Mouse (Mus musculus) kidney, postnatal 4 days (tissue): ENCODE measurements around the gene Mmp20.

Experiments
- DNase-seq, 2 experiments: peaks; one replicate each; pipeline ENCODE4 v3.0.0; 2021; ENCODE audit warnings: mixed read lengths in 2 of 2

Mmp20 gene

GRCm38 (mm10) chr9:7627931-7628330 lies at the start of gene Mmp20:
Gene Mmp20, plus strand, starts transcription at chr9:7628231.
- DNase-seq = no peak

DNA sequence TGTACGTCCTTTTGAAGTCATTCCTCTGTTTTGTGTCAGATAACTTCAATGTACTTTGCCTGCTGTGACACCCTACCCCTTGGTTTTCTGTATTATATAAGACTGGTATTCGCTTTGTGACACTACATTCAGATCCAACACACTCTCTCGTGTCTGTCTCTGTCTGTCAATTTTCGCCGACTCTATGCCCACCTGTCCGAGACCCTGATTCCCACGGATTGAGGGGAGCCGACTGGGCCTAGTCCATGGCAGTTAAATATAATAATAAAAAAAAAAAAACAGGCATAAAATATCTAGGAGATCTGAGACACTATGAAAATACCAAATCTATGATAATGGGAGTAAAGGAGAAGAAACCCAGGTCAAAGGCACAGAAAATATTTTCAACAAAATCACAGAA lies 38.0 kb upstream of the Mmp20 start:
- no peak for DNase-seq

DNA sequence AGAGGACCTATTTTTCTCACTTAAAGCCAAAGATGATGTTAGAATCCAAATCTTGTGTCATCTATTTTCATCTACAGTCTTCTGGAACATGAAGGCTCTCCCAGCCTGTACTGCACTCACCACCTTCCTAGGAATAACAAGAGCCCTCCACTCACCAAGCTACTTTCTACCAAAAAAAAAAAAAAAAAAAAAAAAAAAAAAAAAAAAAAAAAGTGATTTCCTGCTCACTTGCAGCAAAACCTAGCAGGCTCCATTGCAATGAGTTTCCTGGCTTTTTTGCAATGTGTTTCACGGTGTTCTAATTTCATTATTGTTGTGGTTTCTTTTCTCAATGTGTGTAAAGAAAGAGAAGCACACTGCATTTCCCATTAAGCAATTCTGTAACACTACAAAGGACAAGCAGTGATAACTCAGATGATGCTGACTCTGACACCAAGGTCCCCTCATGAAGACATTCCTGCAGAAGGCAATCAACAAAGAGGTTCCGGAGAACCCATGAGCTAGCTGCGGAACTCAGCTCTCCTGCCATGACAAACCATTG lies 34.7 kb upstream of the Mmp20 start:
- DNase-seq = no peak

- peak; percentile 79 to 89 for DNase-seq
Observed at GRCm38 (mm10) chr9:7594816-7595540, 33.1 kb upstream of the Mmp20 start.

DNA sequence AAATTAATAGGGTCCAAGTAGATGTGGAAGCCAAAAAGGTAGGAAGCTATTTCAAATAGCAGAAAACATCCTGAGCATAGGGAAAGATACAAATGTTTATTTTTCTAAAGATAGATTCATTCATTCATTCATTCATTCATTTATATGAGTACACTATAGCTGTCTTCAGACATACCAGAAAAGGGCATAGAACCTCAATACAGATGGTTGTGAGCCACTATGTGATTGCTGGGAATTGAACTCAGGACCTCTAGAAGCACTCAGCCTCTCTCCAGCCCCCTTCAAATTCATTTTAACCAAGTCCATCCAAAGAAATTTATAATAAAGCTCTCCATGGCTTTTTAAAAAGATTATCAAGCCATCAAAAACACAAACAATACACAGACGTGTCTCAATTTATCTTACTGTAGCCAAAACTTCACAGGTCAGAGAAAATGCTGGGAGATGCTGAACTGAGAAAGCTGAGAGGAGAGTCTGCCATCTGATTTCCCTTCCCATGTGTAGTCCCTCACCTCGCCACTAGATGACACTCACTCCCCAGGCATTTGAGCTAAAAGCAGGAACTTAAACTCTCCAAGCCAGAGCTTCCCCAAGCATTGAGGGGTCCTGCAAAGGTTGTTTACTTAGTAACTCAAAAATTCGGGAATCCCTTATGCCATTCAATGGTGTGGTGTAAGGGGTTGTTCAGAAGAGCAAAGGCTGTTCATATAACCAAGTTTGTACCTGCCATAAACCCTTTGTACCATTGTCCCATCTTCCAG lies 24.9 kb upstream of the Mmp20 start:
- DNase-seq = peak; percentile 82 to 83

- no peak for DNase-seq
Observed at GRCm38 (mm10) chr9:7604005-7604404, 24.0 kb upstream of the Mmp20 start.

GRCm38 (mm10) chr9:7605638-7606037 lies 22.4 kb upstream of the Mmp20 start:
- no peak for DNase-seq

DNA sequence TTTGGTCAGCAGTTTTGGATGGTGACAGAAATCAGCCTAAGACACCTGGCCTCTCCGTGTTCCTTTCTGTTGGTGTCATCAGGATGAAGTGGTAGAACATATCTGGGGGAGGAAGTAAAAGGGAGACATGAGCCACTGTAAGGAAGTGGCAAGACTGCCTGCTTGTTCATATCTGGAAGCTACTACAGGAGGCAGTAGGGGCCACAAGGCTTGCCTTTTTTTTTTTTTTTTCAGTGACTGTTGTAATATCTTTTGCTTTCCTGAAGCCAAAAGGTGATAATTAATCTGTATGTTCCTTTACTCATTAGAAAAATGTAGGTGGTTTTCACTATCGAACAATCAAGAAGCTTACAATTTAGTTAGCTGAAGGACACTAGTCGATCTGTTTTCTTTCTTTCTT lies 5.4 kb upstream of the Mmp20 start:
- no peak for DNase-seq

GRCm38 (mm10) chr9:7633936-7634335 lies 5.9 kb downstream of the Mmp20 start:
- no peak for DNase-seq

- DNase-seq = no peak
Observed at GRCm38 (mm10) chr9:7647901-7648300, 19.9 kb downstream of the Mmp20 start.

GRCm38 (mm10) chr9:7650397-7651180 lies 22.6 kb downstream of the Mmp20 start:
- peak in 1 of 2 experiments; percentile 25 for DNase-seq

DNA sequence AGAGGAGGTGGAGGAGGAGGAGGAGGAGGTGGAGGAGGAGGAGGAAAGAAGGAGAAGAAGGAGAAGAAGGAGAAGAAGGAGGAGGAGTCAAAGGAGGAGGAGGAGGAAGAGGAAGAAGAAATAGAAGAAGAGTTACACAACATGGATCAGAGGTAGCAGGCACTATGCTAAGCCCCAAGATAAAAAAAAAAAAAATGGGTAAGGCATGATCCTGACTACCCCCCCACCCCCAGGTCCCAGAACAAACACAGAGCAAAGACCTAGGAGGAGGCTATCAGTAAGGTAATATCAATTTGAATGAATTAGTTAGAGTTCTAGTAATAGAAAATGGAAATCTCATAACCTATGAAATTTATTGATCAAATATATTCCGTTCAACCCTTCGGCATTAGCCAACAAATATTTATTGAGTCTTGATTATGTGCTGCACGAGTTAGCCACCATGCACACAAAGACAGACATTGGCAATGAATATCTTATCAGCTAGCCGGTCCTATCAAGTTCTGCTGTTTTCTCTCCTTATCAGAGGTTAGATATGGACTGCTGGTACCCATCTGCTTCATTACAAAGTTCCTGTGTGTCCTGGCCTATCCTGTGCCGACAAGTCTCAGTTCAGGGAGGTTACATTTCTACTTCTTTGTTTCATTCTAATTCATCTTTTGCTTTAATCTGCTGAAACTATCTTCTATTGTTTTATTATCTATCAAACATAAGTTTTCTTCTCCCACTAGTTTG lies 24.5 kb downstream of the Mmp20 start:
- DNase-seq = no peak

DNA sequence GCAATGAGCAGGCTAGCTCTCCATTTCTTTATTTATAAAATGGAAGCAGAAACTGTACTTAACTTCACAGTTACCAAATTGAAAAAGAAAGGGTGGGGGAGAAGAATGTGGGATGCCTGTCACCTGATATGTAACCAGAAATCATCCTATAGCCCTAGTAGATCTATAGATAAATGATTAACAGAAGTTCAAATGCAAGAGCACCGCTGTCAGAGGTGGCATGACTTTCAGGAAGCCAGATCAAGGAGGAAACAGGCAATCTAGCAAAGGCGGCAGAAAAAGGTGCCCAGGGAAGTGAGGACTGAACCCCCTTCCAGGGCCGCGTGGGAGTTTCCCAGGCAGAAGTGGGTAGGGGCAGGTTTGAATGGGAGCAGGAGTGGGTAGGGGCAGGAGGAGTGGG lies 29.9 kb downstream of the Mmp20 start:
- peak; percentile 6 to 8 for DNase-seq

DNA sequence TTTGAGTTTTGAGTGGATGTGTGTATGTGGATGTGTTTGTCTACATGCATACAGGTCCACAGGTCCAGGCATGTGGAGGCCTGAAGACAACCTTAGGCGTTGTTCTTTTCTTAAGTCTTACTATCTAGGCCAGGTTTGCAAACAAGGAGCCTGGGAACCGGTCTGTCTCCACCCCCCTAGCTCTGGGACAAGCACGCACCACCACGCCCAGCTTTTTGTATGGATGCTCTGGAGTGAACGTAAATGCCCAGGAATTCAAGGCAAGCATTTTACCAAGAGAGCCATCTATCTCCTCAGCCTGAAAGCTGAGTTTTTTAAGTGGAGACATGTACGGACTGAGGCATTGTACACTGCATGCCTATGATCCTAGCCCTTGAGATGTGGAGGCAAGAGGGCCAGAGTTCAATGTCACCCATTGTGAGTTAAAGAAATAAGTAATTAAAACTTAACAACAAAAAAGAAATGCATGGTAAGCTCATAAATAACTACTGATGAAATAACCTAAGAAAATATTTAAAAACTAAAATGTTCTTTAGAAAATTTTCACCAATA lies 31.5 kb downstream of the Mmp20 start:
- DNase-seq = no peak

- no peak for DNase-seq
Observed at GRCm38 (mm10) chr9:7661371-7661770, 33.3 kb downstream of the Mmp20 start.

DNA sequence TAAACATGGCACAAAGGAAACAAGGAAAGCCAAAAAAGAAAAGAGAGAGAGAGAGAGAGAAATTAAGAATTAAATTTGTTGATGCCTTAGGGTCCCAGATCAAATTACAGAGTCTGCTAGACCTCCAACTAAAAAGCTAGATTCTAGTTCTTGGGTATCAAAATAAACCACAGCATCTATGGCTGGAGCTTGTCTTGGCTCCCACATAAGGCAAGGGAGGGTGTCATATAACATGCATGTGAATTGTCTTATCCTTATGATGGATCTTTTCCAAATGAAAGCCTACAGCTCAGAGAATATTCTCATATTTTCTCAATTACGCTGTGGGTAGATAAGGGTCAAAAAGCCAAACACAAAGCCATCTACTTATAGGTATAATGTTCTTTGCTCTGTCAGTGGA lies 41.6 kb downstream of the Mmp20 start:
- DNase-seq = no peak

- DNase-seq = no peak
Observed at GRCm38 (mm10) chr9:7672985-7673384, 45.0 kb downstream of the Mmp20 start.

- DNase-seq = no peak
Observed at GRCm38 (mm10) chr9:7678154-7678837, 50.3 kb downstream of the Mmp20 start.

DNA sequence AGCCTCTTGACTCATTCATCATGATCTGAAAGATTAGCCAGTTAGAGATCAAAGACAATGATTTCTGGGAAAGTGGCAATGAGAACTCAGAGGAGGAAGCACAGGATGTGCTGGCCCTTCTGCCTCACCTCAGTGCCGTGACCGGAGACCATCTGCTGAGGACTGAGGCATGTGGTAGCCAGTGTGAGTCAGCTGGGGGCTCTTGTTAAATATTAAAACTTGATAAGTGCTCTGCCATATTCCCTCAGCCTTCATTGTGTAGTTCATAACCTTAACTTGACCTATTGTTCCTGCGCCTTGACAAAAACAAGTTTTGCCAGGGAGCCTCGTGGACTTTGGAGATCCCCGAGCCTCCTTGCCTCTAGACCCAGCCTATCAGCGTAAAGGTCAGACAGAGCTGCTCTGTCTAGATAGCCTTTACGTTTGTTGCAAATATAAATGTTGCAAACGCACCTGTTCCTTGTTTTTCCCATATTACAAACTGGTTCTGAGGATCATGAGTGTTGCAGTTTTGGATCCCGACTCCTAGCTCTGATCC lies 54.1 kb downstream of the Mmp20 start:
- DNase-seq = no peak

GRCm38 (mm10) chr9:7686024-7686423 lies 58.0 kb downstream of the Mmp20 start:
- DNase-seq = no peak

GRCm38 (mm10) chr9:7689799-7690198 lies 61.8 kb downstream of the Mmp20 start:
- DNase-seq = no peak
